Comparison of ENCODE assay signal across 18 mouse cellular contexts in the genomic region with DNA sequence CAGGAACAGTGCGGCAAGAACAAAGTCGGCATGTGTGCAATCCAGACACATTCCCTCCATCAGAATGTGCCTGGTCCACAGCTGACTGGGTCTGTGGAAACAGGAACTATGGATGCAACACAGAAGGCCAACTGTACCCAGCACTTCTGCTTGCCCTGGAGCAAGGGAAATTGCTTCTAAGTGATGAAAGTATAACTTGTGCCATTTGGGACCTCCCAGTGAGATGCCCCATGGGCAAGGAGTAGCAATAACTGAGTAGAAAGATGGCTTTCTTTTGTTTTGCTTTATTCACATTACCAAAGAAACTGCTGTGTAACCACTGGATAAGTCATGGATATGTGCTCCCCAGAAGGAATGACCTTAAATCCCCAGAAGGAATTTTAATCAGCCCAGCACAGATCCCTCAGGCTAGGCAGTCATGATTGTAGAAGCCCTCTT.
DNase-seq lines count a peak whose midpoint lies in the region; ATAC-seq and TF ChIP-seq lines count a peak whose summit lies in the region.
"Had no signal": no experiment of that assay in that cellular context is flagged by ENCODE, and none has a peak within 500 bp of the region (broad histone marks: within the 10 kb centered on the region; RNA-seq: fewer than 3 reads in every experiment).

No protein-coding gene starts in this region.

- H3K9me3 ChIP-seq in kidney, embryonic 14.5 days (ENCODE audit: control insufficient read depth, low read length): no peaks in the 10 kb centered on the region
- H3K9me3 ChIP-seq in limb, embryonic 15.5 days: no peaks in the 10 kb centered on the region
- no peaks in the 10 kb centered on the region for H3K9me3 ChIP-seq in midbrain, embryonic 11.5 days (ENCODE audit: control insufficient read depth, low read length)
- H3K9me3 ChIP-seq: forebrain, embryonic 13.5 days; heart, embryonic 12.5 days; midbrain, embryonic 13.5 days had no signal

- peak; percentile 46; the same call in 1 of the 2 replicates for ATAC-seq in kidney, embryonic 14.5 days (ENCODE audit: low FRiP score, low TSS enrichment)
- 0 out of 2 replicates have a peak, but pooled peaks have one; percentile 26 for ATAC-seq in limb, embryonic 15.5 days (ENCODE audit: insufficient number of reproducible peaks, low FRiP score, low TSS enrichment, low read depth)
- ATAC-seq in midbrain, embryonic 11.5 days (ENCODE audit: low FRiP score): no peak
- ATAC-seq: forebrain, embryonic 13.5 days; hindbrain, postnatal 0 days; midbrain, embryonic 13.5 days had no signal

- H3K9ac ChIP-seq in kidney, embryonic 14.5 days (ENCODE audit: low read depth, low read length): no peak overlapping the region
- no peak overlapping the region for H3K9ac ChIP-seq in limb, embryonic 15.5 days
- H3K9ac ChIP-seq in midbrain, embryonic 11.5 days (ENCODE audit: low read length): no peak overlapping the region
- H3K9ac ChIP-seq: forebrain, embryonic 13.5 days; heart, embryonic 12.5 days; midbrain, embryonic 13.5 days had no signal

- H3K36me3 ChIP-seq in kidney, embryonic 14.5 days (ENCODE audit: control insufficient read depth, insufficient read depth, low read length): no peaks in the 10 kb centered on the region
- no peaks in the 10 kb centered on the region for H3K36me3 ChIP-seq in limb, embryonic 15.5 days
- no peaks in the 10 kb centered on the region for H3K36me3 ChIP-seq in midbrain, embryonic 11.5 days (ENCODE audit: control insufficient read depth, insufficient read depth, low read length)
- H3K36me3 ChIP-seq: heart, embryonic 12.5 days; midbrain, embryonic 13.5 days had no signal

- no peak overlapping the region for H3K4me3 ChIP-seq in kidney, embryonic 14.5 days (ENCODE audit: low read length)
- H3K4me3 ChIP-seq in embryonic fibroblast, embryonic 13.5 days (ENCODE audit: insufficient read depth, low read length): no peak overlapping the region
- H3K4me3 ChIP-seq in limb, embryonic 15.5 days: no peak overlapping the region
- H3K4me3 ChIP-seq in midbrain, embryonic 11.5 days (ENCODE audit: low read depth, low read length): no peak overlapping the region
- H3K4me3 ChIP-seq: forebrain, embryonic 13.5 days; heart, embryonic 12.5 days; left cerebral cortex, adult 2 months; midbrain, embryonic 13.5 days had no signal

- no peaks in the 10 kb centered on the region for H3K27me3 ChIP-seq in kidney, embryonic 14.5 days (ENCODE audit: control insufficient read depth, insufficient read depth, low read length)
- no peaks in the 10 kb centered on the region for H3K27me3 ChIP-seq in limb, embryonic 15.5 days
- H3K27me3 ChIP-seq in midbrain, embryonic 11.5 days (ENCODE audit: control insufficient read depth, insufficient read depth, low read length): no peaks in the 10 kb centered on the region
- H3K27me3 ChIP-seq: forebrain, embryonic 13.5 days; heart, embryonic 12.5 days; midbrain, embryonic 13.5 days had no signal

- H3K4me1 ChIP-seq in kidney, embryonic 14.5 days (ENCODE audit: control insufficient read depth, insufficient read depth, low read length): no peaks in the 10 kb centered on the region
- H3K4me1 ChIP-seq in embryonic fibroblast, embryonic 13.5 days (ENCODE audit: control insufficient read depth, insufficient read depth, low read length): no peaks in the 10 kb centered on the region
- peaks cover 27% of the 10 kb centered on the region for H3K4me1 ChIP-seq in limb, embryonic 15.5 days
- no peaks in the 10 kb centered on the region for H3K4me1 ChIP-seq in midbrain, embryonic 11.5 days (ENCODE audit: control insufficient read depth, insufficient read depth, low read length)

- 77% methylated on average over 2 of the region's 2 CpGs for WGBS in kidney, embryonic 14.5 days
- WGBS in limb, embryonic 15.5 days: 44% methylated on average over 2 of the region's 2 CpGs
- 90% methylated on average over 2 of the region's 2 CpGs for WGBS in midbrain, embryonic 11.5 days

- no peak overlapping the region for H3K4me2 ChIP-seq in kidney, embryonic 14.5 days (replicated peaks; ENCODE audit: low read depth, low read length)
- no peak overlapping the region for H3K4me2 ChIP-seq in limb, embryonic 15.5 days
- H3K4me2 ChIP-seq in midbrain, embryonic 11.5 days: no peak overlapping the region
- H3K4me2 ChIP-seq: forebrain, embryonic 13.5 days; heart, embryonic 12.5 days; midbrain, embryonic 13.5 days had no signal

- TF ChIP-seq CTCF in embryonic fibroblast, embryonic 13.5 days (IDR thresholded peaks at IDR 0.05; ENCODE audit: borderline replicate concordance, insufficient read depth, low read length): no peak

- no peak for DNase-seq in kidney, postnatal 25 days
- DNase-seq in NIH3T3 (ENCODE audit: low read depth): peak; percentile 60
- no peak for DNase-seq in urinary bladder, adult 2 months (ENCODE audit: low spot score)
- DNase-seq in midbrain, embryonic 11.5 days (ENCODE audit: low spot score, missing footprints): no peak
- no peak for DNase-seq in thymus, postnatal 0 days (ENCODE audit: low spot score)
- DNase-seq: cerebellum, adult 9-11 months; kidney, adult 18-20 months; lung, adult 18-20 months; retina, postnatal 1 day; thymus, adult 18-20 months had no signal

- no peak overlapping the region for H3K27ac ChIP-seq in kidney, embryonic 14.5 days (ENCODE audit: low read depth, low read length)
- H3K27ac ChIP-seq in embryonic fibroblast, embryonic 13.5 days (ENCODE audit: insufficient read depth, low read length): peak overlapping the region; percentile 55
- H3K27ac ChIP-seq in limb, embryonic 15.5 days: peak overlapping the region; percentile 47; the same call in 1 of the 2 replicates
- H3K27ac ChIP-seq in midbrain, embryonic 11.5 days (ENCODE audit: low read depth, low read length): no peak overlapping the region
- H3K27ac ChIP-seq: forebrain, embryonic 13.5 days; hindbrain, postnatal 0 days; left cerebral cortex, adult 2 months; midbrain, embryonic 13.5 days had no signal

- no peak for TF ChIP-seq POLR2A in embryonic fibroblast, embryonic 13.5 days (IDR thresholded peaks at IDR 0.05; ENCODE audit: low read depth, low read length)

Comparison
In these comparisons a context has a peak if more than half of its experiments do, and no peak if none do; other contexts are left out.
1. H3K27ac ChIP-seq: peak in embryonic fibroblast, embryonic 13.5 days (single experiment) and limb, embryonic 15.5 days (single experiment); none in kidney, embryonic 14.5 days (single experiment) and midbrain, embryonic 11.5 days (single experiment).